Mouse (Mus musculus): ENCODE measurements around the gene Trim32.

The Trim32 gene

GRCm38 (mm10) chr4:65604504-65605150 is at the start of gene Trim32:
Trim32 (plus strand) TSS chr4:65604986.
- DNase-seq (ENCODE audit: low spot score in 2 of 2), result peak; percentile 99

DNA sequence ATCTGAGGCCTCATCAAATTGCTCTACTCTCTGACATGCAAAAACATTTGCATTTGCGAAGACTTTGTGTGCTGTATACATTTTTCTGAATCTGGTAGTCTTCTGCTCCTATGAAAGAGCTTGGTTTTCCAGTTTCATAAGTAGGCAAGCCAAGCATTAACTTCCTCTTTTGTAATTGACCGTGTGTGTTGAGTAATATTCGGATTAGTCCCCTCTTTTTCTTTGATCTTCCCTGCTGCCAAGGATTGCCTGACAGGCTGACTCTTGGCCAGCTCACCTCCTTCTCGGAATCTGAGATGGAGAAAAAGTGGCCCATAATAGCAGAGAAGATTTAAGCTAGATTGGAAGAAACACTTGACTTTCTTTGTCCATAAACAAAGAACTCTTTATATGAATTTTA is 39.3 kb upstream of the Trim32 start:
- DNase-seq (ENCODE audit: low spot score in 2 of 2), result no peak

DNA sequence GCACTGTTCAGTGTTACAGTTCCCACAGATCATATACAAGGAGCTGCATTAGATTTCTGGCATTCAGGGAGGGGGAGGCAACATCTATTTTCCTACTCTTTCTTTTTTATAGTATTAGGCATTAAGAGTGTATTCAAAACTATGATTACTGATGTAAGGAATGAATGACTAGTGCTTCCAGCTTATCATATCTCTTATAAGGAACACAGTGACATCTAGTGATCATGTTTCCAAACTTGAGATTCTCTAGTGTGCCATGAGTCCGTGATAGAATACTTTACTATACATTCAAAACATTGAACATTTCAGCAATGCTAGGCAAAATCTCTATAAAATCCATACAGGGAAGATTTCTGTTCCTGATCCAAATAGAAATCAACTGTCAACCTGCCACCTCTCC is 24.5 kb upstream of the Trim32 start:
- DNase-seq (ENCODE audit: low spot score in 2 of 2), result no peak

DNA sequence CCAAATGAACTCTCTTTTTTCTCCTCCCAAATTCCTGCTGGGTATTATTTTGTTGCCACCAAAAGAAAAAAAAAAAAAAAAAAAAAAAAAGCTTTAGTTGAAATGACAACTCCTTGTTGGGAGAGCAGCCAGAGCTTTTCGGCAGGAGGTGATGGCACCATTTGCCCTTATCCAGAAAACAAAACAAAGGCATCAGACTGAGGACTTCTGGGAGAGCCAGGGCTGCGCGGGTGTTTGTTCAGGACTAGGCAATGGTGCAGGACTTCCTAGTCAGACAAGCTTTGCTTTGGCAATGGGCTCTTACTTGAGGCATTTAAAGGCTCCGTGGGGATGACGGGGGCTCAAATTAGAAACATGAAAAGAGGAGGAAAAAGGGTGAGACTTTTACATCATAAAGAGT is 17.8 kb upstream of the Trim32 start:
- no peak for DNase-seq (ENCODE audit: low spot score in 2 of 2)

DNA sequence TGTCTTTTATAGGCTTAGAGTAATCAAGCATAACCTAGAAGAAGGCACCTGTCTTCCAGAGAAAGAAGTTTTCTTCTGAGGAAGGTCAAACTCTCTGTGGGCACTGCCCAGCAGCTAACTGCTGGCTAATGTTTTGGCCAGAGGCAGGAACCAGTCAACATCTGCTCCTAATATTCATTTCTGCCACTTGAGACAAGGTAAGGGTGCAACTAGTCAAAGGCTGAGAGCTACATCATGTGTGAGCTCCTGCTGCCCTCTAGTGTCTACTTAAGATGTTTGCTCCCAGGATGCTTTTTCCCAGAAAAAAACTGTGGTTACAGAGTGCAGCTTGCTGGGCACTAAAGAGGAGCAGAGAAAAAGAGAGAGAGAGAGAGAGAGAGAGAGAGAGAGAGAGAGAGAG is 15.0 kb upstream of the Trim32 start:
- peak in 1 of 2 experiments; percentile 20 for DNase-seq (ENCODE audit: low spot score in 2 of 2)

DNA sequence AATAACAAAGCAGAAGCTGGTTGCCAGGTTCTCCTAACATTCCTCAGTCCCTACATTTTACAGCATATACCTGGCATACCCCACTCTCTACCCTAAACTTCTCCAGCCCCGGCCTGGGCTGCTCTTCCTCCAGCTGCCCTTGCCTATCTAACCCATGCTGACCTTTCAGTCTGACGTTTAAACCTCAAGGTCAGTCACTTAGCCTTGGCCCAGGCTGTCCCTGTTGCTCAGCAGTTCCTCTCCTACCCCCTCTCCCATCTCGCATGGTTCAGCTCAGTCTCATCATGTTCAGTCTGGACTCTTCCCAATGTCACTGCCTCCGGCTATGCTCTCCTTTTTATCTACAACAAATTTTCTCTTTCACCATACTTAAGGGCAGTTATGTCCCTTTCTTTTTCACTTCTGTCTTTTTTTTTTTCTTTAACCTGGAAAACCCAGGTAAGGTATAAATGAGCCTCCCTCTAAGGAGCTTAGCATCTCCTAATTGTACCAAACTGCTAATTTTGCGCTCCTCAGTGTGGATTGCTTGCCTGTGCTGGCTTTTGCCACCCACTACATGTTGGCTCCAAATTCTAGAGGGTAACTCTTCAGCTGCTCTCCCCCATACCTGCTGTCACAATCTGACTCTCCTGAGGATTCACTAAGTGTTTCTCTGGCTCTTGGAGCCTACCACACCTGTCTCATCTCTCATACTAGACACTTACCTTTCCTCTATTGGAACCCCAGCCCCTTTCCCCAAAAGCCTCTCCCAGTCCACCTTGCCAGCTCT is 10.0 kb upstream of the Trim32 start:
- no peak for DNase-seq (ENCODE audit: low spot score in 2 of 2)

GRCm38 (mm10) chr4:65605151-65605702 is 441 bp downstream of the Trim32 start:
- no peak for DNase-seq (ENCODE audit: low spot score in 2 of 2)

DNA sequence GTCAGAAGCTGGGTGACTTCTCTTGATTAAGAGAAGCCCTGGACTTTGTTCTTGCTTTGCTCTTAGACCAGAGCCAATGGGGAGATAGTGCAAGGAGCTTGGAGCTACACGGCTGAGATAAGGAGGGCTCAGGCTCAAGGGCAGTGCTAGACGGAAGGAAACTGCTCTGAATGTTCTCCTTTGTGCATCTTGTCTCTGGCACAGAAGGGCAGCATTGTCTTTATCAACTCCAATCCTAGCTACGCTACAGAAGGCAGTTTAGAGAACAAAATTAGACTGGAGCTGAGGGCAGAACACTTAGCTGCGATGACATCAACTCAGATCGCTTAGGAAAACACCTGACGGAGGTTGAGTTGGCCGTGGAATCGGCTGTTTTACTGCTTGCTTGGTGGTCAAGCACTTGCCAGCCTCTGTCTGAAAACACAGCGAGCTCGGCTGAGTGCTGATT is 2.4 kb downstream of the Trim32 start:
- no peak for DNase-seq (ENCODE audit: low spot score in 2 of 2)

DNA sequence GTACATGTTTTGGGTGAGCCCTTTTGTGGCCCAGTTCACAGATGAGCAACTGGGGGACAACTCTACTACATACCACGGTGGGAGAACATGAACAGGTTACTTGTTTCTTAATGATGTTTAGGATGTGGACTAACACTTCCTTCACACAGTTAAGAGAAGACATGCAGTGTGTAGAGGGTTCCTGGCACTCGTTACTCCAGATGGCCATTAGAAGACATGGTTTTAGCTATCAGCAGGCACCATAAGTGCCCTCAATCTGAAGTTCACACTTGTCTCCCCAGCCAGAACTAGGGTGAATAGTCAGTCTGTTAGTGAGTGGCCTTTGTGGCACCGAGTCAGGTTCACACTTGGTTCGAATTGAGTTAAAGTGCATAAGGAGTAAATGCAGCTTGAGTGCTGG is 3.3 kb downstream of the Trim32 start:
- DNase-seq (ENCODE audit: low spot score in 2 of 2), result no peak

DNA sequence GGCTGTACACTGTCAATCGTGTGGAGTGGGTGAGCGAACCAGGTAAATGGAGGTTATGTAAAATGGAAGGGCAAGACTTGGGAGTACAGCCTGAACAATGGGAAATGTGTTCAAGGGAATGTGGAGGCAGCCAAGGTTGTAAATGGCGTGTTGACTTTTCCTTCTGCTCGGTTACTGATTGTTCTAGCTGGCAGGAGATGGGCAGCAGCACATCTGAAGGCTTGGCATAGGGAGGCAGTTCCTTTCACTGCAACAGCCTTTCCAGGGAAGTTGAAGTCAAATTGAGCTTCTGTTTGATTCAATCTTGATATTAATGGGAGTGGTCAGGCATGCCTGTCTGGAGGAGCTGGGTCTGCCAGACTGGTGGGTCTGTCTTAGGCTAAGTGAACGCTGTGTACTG is 5.5 kb downstream of the Trim32 start:
- DNase-seq (ENCODE audit: low spot score in 2 of 2), result no peak

DNA sequence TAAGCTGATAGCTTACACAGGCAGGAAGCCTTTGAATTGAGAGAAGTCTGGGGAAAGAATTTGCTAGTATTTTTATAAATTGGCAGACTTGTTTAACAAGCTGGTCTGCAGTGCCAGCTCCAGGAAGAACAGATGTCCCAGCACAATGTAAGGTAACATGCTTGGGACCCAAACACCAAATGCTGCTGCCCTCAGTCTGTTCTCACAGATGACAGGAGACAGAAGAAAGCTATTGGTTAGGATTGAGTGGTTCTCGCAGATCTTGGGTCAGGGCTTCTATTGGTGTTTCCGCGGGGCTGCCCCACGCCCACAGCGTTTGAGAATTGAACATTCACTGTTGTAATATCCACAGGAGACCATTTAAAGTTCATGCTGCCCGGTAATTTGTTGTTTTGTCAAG is 6.1 kb downstream of the Trim32 start:
- no peak for DNase-seq (ENCODE audit: low spot score in 2 of 2)

DNA sequence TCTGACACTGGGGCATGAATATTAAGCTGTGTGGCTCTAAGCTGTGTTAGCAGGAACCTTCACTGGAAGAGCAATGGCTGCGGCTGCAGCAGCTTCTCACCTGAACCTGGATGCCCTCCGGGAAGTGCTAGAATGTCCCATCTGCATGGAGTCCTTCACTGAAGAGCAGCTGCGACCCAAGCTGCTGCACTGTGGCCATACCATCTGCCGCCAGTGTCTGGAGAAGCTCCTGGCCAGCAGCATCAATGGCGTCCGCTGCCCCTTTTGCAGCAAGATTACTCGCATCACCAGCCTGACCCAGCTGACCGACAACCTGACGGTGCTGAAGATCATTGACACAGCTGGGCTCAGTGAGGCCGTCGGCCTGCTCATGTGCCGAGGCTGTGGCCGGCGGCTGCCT is 8.3 kb downstream of the Trim32 start:
- DNase-seq (ENCODE audit: low spot score in 2 of 2), result no peak

GRCm38 (mm10) chr4:65620125-65620524 is 15.3 kb downstream of the Trim32 start:
- DNase-seq (ENCODE audit: low spot score in 2 of 2), result no peak

- no peak for DNase-seq (ENCODE audit: low spot score in 2 of 2)
Measured at GRCm38 (mm10) chr4:65638231-65638630, 33.4 kb downstream of the Trim32 start.

DNA sequence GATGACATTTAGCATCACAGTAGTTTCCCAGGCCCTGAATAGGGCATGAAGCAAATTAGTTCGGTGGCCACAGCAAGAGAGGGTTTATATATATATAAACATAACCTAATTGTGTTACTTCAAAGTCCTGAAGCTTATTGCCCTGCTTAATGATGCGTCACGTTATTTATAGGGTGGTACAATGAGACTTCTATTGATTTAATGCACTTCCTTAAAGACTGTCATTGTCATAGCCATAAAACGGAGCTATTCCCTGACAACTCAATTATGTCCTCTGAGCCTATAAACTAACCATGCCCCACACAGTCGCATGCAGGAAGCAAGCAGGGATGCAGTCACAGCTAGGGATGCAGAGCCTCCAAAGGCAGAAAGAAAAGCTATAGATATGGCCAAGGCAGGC is 37.8 kb downstream of the Trim32 start:
- no peak for DNase-seq (ENCODE audit: low spot score in 2 of 2)

DNA sequence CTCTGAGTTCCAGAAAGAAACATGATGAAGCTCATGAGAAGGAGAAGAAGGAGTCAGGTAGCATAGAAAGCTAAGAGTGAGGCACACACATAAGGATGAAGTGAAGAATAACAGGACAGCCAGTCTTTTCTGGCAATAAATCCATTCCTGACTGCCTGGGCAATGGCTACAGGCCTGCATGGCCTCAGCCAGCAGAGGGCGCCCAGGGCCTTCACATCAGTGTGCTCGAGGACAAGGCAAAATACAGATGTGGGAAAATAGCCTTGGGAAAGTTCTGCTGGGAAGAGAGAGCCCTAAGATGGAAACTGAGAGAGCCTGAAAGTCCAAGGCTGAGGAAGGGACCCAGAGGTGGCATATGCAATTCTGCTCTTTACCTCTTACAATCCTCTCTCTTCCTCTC is 49.9 kb downstream of the Trim32 start:
- peak; percentile 60 to 69 for DNase-seq (ENCODE audit: low spot score in 2 of 2)

DNA sequence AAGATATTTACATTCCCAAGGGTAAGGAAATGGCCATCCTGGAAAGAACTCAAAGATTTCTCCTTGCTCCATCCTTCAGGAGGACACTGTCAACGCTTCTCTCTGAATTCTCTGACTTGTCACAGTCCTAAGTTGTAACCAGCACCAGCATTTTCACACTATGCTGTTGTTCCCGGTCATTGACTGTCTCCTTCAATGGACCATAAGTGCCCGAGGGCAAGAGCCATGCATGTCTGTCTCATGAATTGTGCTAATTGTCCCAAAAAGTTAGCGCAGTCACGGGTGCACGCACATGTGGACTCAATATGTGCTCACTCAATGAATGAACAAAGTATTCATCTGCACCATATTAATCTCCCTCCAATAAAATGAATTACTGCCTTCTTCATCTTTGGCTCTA is 58.4 kb downstream of the Trim32 start:
- DNase-seq (ENCODE audit: low spot score in 2 of 2), result no peak
